Mouse (Mus musculus) urinary bladder, postnatal 14 days (tissue): ENCODE data around the gene Fam229b.

ENCODE experiments used
- DNase-seq: peaks from one replicate; pipeline ENCODE4 v3.0.0; 2021; ENCODE audit warnings: low spot score

The Fam229b gene

GRCm38 (mm10) chr10:39133462-39134310 lies at the start of gene Fam229b, which contains the start of gene Tube1:
Fam229b (minus strand) TSS chr10:39133914.
Tube1 (plus strand) TSS chr10:39133976.
- peak; percentile 92 for DNase-seq

GRCm38 (mm10) chr10:39176981-39177380 lies 43.3 kb upstream of the Fam229b start:
- no peak for DNase-seq

DNA sequence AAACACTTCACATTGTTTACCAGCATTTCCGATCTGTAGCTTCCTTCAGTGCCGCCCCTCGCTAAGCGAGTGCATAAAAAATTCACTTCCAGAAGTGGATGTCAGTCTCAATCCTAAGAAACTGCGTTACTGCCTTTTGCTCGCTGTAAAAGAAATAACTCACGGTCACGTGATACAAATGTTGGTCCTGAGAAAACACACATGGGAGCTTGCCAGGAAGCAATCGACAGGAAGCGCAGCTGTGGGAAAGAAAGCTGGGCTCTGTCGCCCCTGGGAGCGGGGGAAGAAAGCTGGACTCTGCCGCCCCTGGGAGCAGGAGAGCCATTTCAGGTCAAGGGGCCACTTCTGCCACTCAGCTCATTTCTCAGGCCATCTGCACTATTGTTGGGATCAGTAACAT lies 39.4 kb upstream of the Fam229b start:
- DNase-seq, result no peak

DNA sequence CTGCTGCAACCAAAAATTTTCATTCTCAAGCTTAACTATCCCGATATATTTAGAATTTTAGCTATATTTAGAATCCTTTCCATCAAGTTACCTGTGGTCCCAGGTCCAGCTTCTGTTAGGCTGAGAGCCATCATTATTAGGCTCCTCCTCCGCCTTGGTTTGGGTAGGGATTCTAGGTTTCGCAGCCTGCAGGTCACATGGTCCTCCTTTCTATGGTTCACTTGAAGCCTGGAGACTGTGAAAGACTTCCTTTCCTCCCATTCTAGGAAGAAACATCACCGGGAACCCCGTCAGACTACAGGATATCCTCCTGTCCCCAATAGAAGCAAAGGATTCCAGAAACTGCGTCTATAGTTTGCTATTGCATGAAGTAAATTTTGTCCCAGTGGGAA lies 38.8 kb upstream of the Fam229b start:
- no peak for DNase-seq

DNA sequence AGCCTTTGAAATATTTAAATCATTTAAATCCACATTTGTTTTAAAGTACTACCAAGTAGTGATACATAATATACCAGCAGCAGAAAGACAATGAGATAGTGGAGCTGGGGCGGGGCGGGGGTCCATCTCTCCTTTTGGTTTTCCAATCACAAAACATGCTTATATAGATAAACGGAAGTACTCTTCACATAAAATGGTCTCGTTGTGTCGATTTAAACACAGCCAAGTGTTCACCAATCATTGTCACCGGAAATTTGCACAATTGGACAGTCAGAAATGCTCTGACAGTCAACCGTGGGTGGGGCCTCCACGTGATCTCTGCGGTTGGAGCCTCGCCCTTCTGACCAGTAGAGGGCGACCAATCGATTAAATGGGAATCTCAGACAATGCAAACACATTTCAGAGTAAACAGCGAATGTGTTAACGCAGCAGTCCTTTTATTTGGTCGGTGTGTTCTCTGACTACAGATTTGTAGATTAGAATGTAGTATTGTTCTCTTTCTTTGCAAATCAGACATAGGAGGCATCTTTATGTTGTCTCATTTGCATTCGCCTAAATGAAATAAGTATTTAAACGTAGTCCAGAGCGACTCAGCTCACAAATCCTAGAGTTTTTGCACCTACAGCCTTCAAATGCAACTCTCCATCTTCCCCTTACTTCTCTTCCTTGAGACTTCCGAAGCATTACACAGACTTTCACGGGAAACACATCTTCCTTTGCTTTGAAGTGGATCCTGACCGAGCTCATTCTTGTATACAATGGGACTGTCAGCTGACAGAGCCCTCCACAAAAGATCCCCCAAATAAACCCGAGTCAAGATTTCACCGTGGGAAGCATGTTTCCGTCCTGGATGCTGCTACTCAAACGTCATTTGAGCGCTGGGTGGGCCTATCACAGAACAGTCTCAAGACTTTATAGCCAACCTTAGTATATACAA lies 38.2 kb upstream of the Fam229b start:
- DNase-seq, result peak; percentile 87

GRCm38 (mm10) chr10:39171134-39171533 lies 37.4 kb upstream of the Fam229b start:
- peak; percentile 89 for DNase-seq

GRCm38 (mm10) chr10:39170706-39171105 lies 37.0 kb upstream of the Fam229b start:
- DNase-seq, result no peak

- DNase-seq, result peak; percentile 76
Observed at GRCm38 (mm10) chr10:39170181-39170580, 36.5 kb upstream of the Fam229b start.

GRCm38 (mm10) chr10:39169642-39170041 lies 35.9 kb upstream of the Fam229b start:
- DNase-seq, result no peak

- no peak for DNase-seq
Observed at GRCm38 (mm10) chr10:39167611-39168010, 33.9 kb upstream of the Fam229b start.

DNA sequence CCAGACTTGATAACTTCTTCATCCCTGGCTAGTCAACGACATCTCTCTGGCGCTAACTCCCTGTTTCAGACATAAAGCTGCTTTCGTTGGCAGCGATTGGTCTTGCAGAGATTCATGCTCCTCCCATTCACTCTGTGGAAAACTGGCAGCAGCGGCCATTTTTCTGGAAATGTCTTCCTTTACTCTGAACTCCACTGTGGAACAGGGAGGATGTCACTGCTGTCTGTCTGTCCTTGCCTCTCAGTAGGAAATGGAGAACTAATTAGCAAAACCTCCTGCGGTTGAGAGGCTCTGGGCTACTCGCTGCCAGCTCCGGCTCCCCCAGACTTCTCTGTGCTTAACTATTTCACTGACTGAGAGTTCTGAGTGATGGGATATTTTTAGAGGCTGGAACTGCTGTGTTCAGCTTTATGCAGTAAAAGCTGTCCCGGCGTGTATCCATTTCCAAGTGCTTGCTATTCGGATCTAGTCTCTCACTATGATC lies 32.0 kb upstream of the Fam229b start:
- DNase-seq, result peak; percentile 32

- DNase-seq, result no peak
Observed at GRCm38 (mm10) chr10:39163694-39164093, 30.0 kb upstream of the Fam229b start, which contains the start of gene Ccn6. Ccn6 (minus strand) TSS chr10:39163794.

- peak; percentile 34 for DNase-seq
Observed at GRCm38 (mm10) chr10:39162666-39163484, 29.2 kb upstream of the Fam229b start.

- DNase-seq, result no peak
Observed at GRCm38 (mm10) chr10:39161406-39161805, 27.7 kb upstream of the Fam229b start.

DNA sequence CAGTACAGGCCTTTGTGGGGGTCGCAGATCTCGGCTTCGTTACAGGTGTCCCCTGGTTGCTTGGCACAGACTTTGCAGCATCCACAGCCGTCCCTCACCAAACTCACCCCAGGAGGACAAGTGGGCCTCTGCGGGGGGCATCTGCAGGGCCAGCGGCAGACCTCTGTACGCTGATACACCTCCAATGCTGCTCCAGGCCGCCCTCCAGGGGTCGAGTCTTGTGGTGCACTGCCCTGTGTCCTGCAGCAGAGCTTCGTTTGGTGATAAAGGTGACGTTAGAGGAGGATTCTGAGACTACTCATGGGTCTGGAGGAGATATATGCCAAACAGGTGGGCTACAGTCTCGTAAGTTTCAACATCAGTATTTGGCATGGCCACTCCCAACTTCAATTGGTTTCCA lies 24.6 kb upstream of the Fam229b start:
- no peak for DNase-seq

GRCm38 (mm10) chr10:39157321-39157720 lies 23.6 kb upstream of the Fam229b start:
- no peak for DNase-seq

DNA sequence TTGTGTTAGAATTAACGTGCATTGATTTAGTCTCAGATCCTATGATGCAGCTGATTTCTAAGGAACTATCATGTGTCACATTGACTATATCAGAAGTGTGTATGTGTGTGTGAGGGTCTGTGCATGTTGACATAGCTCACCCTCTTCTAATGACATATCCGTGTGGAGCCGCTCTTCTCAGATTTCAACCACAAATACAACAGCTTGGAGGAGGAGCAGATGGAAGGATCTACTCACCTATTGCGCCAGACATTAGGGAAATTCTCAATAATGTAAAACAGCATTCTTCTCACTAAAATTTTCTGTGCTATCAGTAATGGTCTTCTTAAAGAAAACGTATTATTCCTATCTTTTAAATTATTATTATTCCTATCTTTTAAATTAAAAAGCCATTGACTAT lies 23.0 kb upstream of the Fam229b start:
- no peak for DNase-seq

- no peak for DNase-seq
Observed at GRCm38 (mm10) chr10:39142216-39142615, 8.5 kb upstream of the Fam229b start.

DNA sequence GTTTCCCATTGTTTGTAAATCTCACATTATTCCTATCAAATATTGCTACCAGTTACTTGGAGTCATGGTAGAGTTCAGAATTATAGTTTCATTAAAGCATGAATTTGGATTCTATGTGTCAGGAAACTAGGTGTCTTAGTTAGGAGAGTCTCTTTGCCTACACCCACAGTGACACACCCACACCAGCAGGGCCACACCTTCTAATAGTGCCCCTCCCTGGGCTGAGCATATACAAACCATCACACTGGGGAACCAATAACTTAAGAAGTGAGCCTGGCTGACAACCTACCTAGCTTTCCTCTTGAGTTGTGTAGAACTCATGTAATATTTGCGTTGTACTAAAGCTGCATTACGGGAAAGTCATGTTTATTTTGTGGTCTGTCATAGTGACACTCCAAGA lies 7.7 kb upstream of the Fam229b start:
- DNase-seq, result no peak

- DNase-seq, result no peak
Observed at GRCm38 (mm10) chr10:39140843-39141242, 7.1 kb upstream of the Fam229b start.

DNA sequence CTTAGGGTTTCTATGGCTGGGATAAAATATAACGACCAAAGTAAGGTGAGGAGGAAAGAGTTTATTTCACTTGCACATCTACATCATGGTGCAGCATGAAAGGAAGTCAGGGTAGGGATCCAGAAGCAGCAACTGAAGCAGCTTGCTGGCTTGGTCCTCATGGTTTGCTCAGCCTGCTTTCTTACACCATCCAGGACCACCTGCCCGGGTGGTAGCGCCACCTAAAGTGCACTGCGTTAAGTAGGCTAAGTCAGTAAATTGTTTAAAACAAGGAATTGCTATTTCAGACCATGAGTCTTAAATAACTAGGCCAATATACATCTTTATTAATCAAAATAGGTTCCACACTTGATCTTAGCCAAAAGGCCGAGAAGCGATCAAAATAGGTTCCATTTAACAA lies 5.0 kb upstream of the Fam229b start:
- no peak for DNase-seq

- DNase-seq, result no peak
Observed at GRCm38 (mm10) chr10:39137766-39138165, 4.1 kb upstream of the Fam229b start.
